Mouse (Mus musculus): ENCODE data around the gene Synpo2l. TPM values are rescaled to one million over a fixed set of nuclear protein-coding genes. Genes with fewer than 3 reads are reported as not detected.

Synpo2l gene
- polyA plus RNA-seq, 1 experiment: 0.33 TPM

GRCm38 (mm10) chr14:20612820-20613219 is 55.3 kb downstream of the Synpo2l start:
- no peak overlapping the region for H3K4me3 ChIP-seq (ENCODE audit: insufficient read depth, low read length)
- TF ChIP-seq POLR2A (IDR thresholded peaks at IDR 0.05; ENCODE audit: low read depth, low read length): no peak
- no peak for TF ChIP-seq CTCF (IDR thresholded peaks at IDR 0.05; ENCODE audit: borderline replicate concordance, insufficient read depth, low read length)
- peaks cover 7% of the 10 kb centered on the region; the same call in 1 of the 2 replicates for H3K4me1 ChIP-seq (ENCODE audit: control insufficient read depth, insufficient read depth, low read length)
- no peak overlapping the region for H3K27ac ChIP-seq (ENCODE audit: insufficient read depth, low read length)

DNA sequence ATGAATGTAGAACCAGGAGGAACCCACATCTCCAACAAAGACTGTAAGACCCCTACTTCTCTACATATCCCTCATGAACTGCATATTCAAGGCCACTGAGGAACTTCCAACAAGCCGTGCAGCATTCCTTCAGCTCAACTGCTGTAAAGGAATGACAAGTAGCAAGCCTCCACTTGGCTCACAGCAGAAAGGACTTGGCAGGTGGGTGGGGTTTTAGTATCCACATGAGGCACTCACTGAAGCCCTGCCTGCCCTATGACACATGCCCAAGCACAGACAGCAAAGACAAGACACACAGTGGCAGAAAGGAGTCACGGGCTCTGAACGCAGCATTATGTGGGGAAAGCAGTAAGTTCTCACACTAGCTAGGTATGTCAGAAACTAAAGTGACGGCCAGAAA is 58.0 kb downstream of the Synpo2l start:
- no peak for TF ChIP-seq CTCF (IDR thresholded peaks at IDR 0.05; ENCODE audit: borderline replicate concordance, insufficient read depth, low read length)
- TF ChIP-seq POLR2A (IDR thresholded peaks at IDR 0.05; ENCODE audit: low read depth, low read length): no peak
- Histone ChIP-seq H3K27ac (ENCODE audit: insufficient read depth, low read length) (no peak overlapping the region; the same call in 1 of the 2 replicates), H3K4me1 (ENCODE audit: control insufficient read depth, insufficient read depth, low read length) (peaks cover 9% of the 10 kb centered on the region; the same call in 1 of the 2 replicates), H3K4me3 (ENCODE audit: insufficient read depth, low read length) (no peak overlapping the region)

DNA sequence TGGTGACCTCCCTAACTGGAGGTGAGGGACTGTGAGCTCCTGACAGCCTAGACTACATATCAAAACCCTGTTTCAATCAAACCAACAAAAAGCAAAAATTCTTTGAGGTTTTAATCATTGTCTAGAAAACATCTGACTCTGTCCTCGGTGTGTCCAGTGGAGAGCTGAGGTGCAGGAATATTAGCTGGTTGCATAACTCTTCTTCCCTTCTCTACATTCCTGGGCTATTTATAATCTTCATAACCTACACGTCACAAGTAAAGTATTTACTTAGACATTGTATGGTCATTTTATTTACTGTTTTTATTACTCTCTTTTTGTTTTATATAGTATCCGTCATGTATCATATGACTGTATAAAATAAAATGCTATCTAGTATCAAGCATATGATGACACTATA is 58.6 kb downstream of the Synpo2l start:
- H3K4me3 ChIP-seq (ENCODE audit: insufficient read depth, low read length): no peak overlapping the region
- H3K4me1 ChIP-seq (ENCODE audit: control insufficient read depth, insufficient read depth, low read length): peaks cover 9% of the 10 kb centered on the region; the same call in 1 of the 2 replicates
- H3K27ac ChIP-seq (ENCODE audit: insufficient read depth, low read length): 0 out of 2 replicates have a peak overlapping the region, but pooled peaks have one; percentile 60
- TF ChIP-seq CTCF (IDR thresholded peaks at IDR 0.05; ENCODE audit: borderline replicate concordance, insufficient read depth, low read length) (no peak), POLR2A (IDR thresholded peaks at IDR 0.05; ENCODE audit: low read depth, low read length) (no peak)

Other genes starting within 250 kb of the Synpo2l start
- 1.4 TPM in 1 of 2 replicates, not detected in the other for gene Cfap70, start 216.1 kb downstream of the Synpo2l start, polyA plus RNA-seq (2011; ENCODE audit: insufficient read length, low read depth, missing spikeins)
- gene Anxa7, start 188.2 kb downstream of the Synpo2l start, polyA plus RNA-seq (2011; ENCODE audit: insufficient read length, low read depth, missing spikeins): 127 and 138 TPM in 2 replicates
- 1.2 TPM in 2 replicates for gene Mss51, start 171.5 kb downstream of the Synpo2l start, polyA plus RNA-seq (2011; ENCODE audit: insufficient read length, low read depth, missing spikeins)
- 80.3 and 93.9 TPM in 2 replicates for gene Ppp3cb, start 121.8 kb downstream of the Synpo2l start, polyA plus RNA-seq (2011; ENCODE audit: insufficient read length, low read depth, missing spikeins)
- 7.1 and 8.4 TPM in 2 replicates for gene Usp54, start 27.3 kb downstream of the Synpo2l start, polyA plus RNA-seq (2011; ENCODE audit: insufficient read length, low read depth, missing spikeins)
- gene Myoz1, start 11.8 kb downstream of the Synpo2l start, polyA plus RNA-seq (2011; ENCODE audit: insufficient read length, low read depth, missing spikeins): not detected in 2 replicates
- 85.1 and 91.8 TPM in 2 replicates for gene Sec24c, start 6.0 kb upstream of the Synpo2l start, polyA plus RNA-seq (2011; ENCODE audit: insufficient read length, low read depth, missing spikeins)
- gene Fut11, start 26.6 kb upstream of the Synpo2l start, polyA plus RNA-seq (2011; ENCODE audit: insufficient read length, low read depth, missing spikeins): 14.5 and 24.4 TPM in 2 replicates
- 99.8 and 109 TPM in 2 replicates for gene Chchd1, start 34.7 kb upstream of the Synpo2l start, polyA plus RNA-seq (2011; ENCODE audit: insufficient read length, low read depth, missing spikeins)
- 125 and 130 TPM in 2 replicates for gene Zswim8, start 39.2 kb upstream of the Synpo2l start, polyA plus RNA-seq (2011; ENCODE audit: insufficient read length, low read depth, missing spikeins)
- gene Ndst2, start 66.2 kb upstream of the Synpo2l start, polyA plus RNA-seq (2011; ENCODE audit: insufficient read length, low read depth, missing spikeins): 27.3 and 32.0 TPM in 2 replicates
- gene Camk2g, start 125.7 kb upstream of the Synpo2l start, polyA plus RNA-seq (2011; ENCODE audit: insufficient read length, low read depth, missing spikeins): 105 and 138 TPM in 2 replicates
- gene Plau, start 168.3 kb upstream of the Synpo2l start, polyA plus RNA-seq (2011; ENCODE audit: insufficient read length, low read depth, missing spikeins): 75.9 and 142 TPM in 2 replicates

Data from embryonic fibroblast, embryonic 13.5 days (primary cell).